Mouse (Mus musculus) gastrocnemius, postnatal 14 days (tissue): ENCODE results near the gene Rasal1. TPM values are rescaled to one million over a fixed set of nuclear protein-coding genes. Genes with fewer than 3 reads are reported as not detected.

Experiments
- DNase-seq: peaks from one replicate; pipeline ENCODE4 v3.0.0; 2021; ENCODE audit warnings: mixed read lengths
- intact Hi-C: fragments of 180-260 bp; cut with DNase I; formaldehyde crosslinking; loops from one replicate; pipeline ENCODE4 v1.15.1; 2025; ENCODE audit warnings: low total_unique reads
- total RNA-seq, 2 experiments: library from RNA; stranded (reverse); gene quantifications; 2 replicates each; pipeline ENCODE4 v1.2.3; 2021

The Rasal1 gene
- total RNA-seq, 2 experiments from 2014 or later = not detected

GRCm38 (mm10) chr5:120620375-120621077, 28.1 kb upstream of the Rasal1 start:
- DNase-seq = peak; percentile 78
- intact Hi-C loops = loop anchor here (2.0 kb wide), 1 partner anchor 56 kb away; no protein-coding TSS in a partner anchor

- DNase-seq = no peak
- intact Hi-C loops = loop anchor here (2.0 kb wide), 1 partner anchor 56 kb away; no protein-coding TSS in a partner anchor
These were observed 27.4 kb upstream of the Rasal1 start for GRCm38 (mm10) chr5:120621078-120621765.

GRCm38 (mm10) chr5:120621846-120622197, 26.8 kb upstream of the Rasal1 start:
- no peak for DNase-seq

GRCm38 (mm10) chr5:120622198-120622851, 26.3 kb upstream of the Rasal1 start:
- intact Hi-C loops = no loop called here
- DNase-seq = no peak

More at GRCm38 (mm10) chr5:120621846-120622197, 26.8 kb upstream of the Rasal1 start:
- intact Hi-C loops = loop anchor here (2.0 kb wide), 1 partner anchor 55 kb away; no protein-coding TSS in a partner anchor

GRCm38 (mm10) chr5:120624427-120624826, 24.2 kb upstream of the Rasal1 start:
- intact Hi-C loops = no loop called here

GRCm38 (mm10) chr5:120626399-120626798, 22.2 kb upstream of the Rasal1 start:
- intact Hi-C loops = no loop called here
- no peak for DNase-seq

More at GRCm38 (mm10) chr5:120624427-120624826, 24.2 kb upstream of the Rasal1 start:
- DNase-seq = no peak

- intact Hi-C loops = no loop called here
- no peak for DNase-seq
These were observed 20.9 kb upstream of the Rasal1 start for GRCm38 (mm10) chr5:120627515-120628300.

- no peak for DNase-seq
- intact Hi-C loops = no loop called here
These were observed 20.0 kb upstream of the Rasal1 start for GRCm38 (mm10) chr5:120628624-120629023.

GRCm38 (mm10) chr5:120631128-120631527, 17.5 kb upstream of the Rasal1 start:
- intact Hi-C loops = no loop called here
- DNase-seq = no peak

GRCm38 (mm10) chr5:120631892-120632291, 16.7 kb upstream of the Rasal1 start:
- DNase-seq = no peak
- intact Hi-C loops = no loop called here

- no peak for DNase-seq
- intact Hi-C loops = no loop called here
These were observed 14.5 kb upstream of the Rasal1 start, which contains the start of gene Cfap73 for GRCm38 (mm10) chr5:120634131-120634530. Gene Cfap73 (minus strand): TSS chr5:120634235.

- no peak for DNase-seq
- intact Hi-C loops = no loop called here
These were observed 13.8 kb upstream of the Rasal1 start for GRCm38 (mm10) chr5:120634860-120635259.

- DNase-seq = no peak
- intact Hi-C loops = no loop called here
These were observed 13.0 kb upstream of the Rasal1 start for GRCm38 (mm10) chr5:120635633-120636032.

GRCm38 (mm10) chr5:120640094-120640493, 8.5 kb upstream of the Rasal1 start:
- DNase-seq = no peak
- intact Hi-C loops = no loop called here

- peak; percentile 44 for DNase-seq
- intact Hi-C loops = no loop called here
These were observed 5.1 kb upstream of the Rasal1 start for GRCm38 (mm10) chr5:120643365-120644085.

GRCm38 (mm10) chr5:120644227-120644626, 4.4 kb upstream of the Rasal1 start:
- DNase-seq = no peak
- intact Hi-C loops = no loop called here

- peak; percentile 46 for DNase-seq
- intact Hi-C loops = no loop called here
These were observed 2.8 kb upstream of the Rasal1 start for GRCm38 (mm10) chr5:120645851-120646250.

GRCm38 (mm10) chr5:120647361-120647760, 1.3 kb upstream of the Rasal1 start:
- DNase-seq = no peak
- intact Hi-C loops = no loop called here
